Mouse (Mus musculus): Measurements from ENCODE around the gene Atp5d. TPM values are rescaled to one million over a fixed set of nuclear protein-coding genes. Genes with fewer than 3 reads are reported as not detected.

Gene Atp5d
- polyA plus RNA-seq, 1 experiment from 2014 or later: 362 TPM

DNA sequence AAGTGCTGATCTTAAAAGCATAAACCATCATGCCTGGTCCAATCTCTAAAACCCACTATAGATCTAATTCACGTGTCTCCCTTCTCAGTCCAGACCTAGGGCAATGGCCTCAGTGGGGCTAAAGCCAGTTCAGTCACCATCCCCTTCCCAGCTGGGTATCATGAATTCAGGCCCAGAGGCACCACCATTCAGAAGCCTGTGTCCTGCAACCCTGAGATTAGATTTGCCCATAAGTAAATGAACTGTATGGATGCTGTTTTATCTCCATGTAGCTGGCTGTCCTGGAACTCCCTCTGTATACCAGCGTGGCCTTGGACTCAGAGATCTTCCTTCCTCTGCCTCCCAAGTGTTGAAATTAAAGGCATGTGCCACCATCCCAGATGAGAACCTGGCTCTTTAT lies 35.4 kb upstream of the Atp5d start:
- peak; percentile 47 for DNase-seq
- ATAC-seq (ENCODE audit: low read depth): peak; percentile 69
- peaks cover 84% of the 10 kb centered on the region for H3K4me1 ChIP-seq (replicated peaks)
- H3K4me3 ChIP-seq (replicated peaks): peak overlapping the region; percentile 92
- H3K27me3 ChIP-seq: no peaks in the 10 kb centered on the region
- H3K4me2 ChIP-seq: peak overlapping the region; percentile 89
- H3K9me3 ChIP-seq (replicated peaks): no peaks in the 10 kb centered on the region
- 0 out of 2 replicates have a peak, but pooled peaks cover 4% of the 10 kb centered on the region for H3K36me3 ChIP-seq
- H3K27ac ChIP-seq: peak overlapping the region; percentile 88
- H3K9ac ChIP-seq: peak overlapping the region; percentile 98
- 55% methylated on average over 2 of the region's 2 CpGs for WGBS (ENCODE audit: insufficient replicate concordance)

DNA sequence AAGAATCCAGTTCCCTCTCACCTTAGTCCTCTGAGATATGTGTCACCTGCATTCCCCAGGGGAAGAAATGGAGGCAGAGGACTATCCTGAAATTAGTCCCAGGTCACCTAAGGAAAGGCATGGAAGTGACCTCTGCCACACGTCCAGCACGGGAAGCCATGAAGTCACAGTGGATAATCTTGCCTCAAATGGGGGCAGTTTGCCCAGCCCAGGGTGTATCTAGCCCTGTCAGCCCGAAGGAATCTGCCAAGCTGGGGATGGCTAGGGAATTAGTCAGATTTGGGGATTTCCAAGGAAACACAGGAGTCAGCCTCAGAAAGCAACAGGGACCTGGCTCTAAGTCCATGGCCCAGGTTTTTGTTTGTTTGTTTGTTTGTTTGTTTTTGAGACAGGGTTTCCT lies 34.3 kb upstream of the Atp5d start:
- DNase-seq: no peak
- peak overlapping the region; percentile 88 for H3K27ac ChIP-seq
- H3K4me2 ChIP-seq: no peak overlapping the region
- no peak for ATAC-seq (ENCODE audit: low read depth)
- H3K9ac ChIP-seq: no peak overlapping the region
- H3K4me1 ChIP-seq (replicated peaks): peaks cover 72% of the 10 kb centered on the region
- no peaks in the 10 kb centered on the region for H3K9me3 ChIP-seq (replicated peaks)
- H3K4me3 ChIP-seq (replicated peaks): no peak overlapping the region
- H3K27me3 ChIP-seq: no peaks in the 10 kb centered on the region
- 71% methylated on average over 3 of the region's 3 CpGs for WGBS (ENCODE audit: insufficient replicate concordance)
- 0 out of 2 replicates have a peak, but pooled peaks cover 4% of the 10 kb centered on the region for H3K36me3 ChIP-seq

DNA sequence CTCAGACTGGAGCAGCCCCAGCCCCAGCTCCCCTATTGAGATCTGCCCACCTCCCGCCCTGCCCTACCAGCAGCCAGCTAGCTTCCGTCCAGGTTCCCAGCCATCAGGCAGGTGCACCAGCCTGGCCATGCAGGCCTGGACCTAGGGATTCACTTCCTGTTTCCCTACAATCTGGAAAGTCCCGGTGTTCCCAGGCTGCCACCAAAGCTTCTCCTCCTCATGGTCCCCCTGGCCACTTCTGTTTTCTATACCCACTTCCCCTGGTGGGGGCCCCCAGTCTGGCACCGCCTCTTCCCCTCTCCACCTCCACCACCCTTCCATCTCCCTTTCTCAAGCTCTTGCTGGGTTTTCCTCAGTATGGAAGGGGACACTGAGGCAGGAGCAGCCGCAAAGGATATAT lies 33.0 kb upstream of the Atp5d start, which contains the start of gene Sbno2:
TSS of gene Sbno2 (minus strand) at position 112 of the 400 bp plus-strand sequence.
- Histone ChIP-seq H3K4me1 (replicated peaks) (peaks cover 67% of the 10 kb centered on the region), H3K36me3 (no peaks in the 10 kb centered on the region), H3K27me3 (no peaks in the 10 kb centered on the region), H3K27ac (peak within 1 kb of the TSS; percentile 88), H3K4me2 (peak within 1 kb of the TSS; percentile 8), H3K9me3 (replicated peaks) (no peaks in the 10 kb centered on the region), H3K4me3 (replicated peaks) (no peak within 1 kb of the TSS), H3K9ac (peak within 1 kb of the TSS; percentile 22)
- DNase-seq (no peak), ATAC-seq (ENCODE audit: low read depth) (no peak)
- 65% methylated on average over 5 of the region's 5 CpGs for WGBS (ENCODE audit: insufficient replicate concordance)

GRCm38 (mm10) chr10:80105926-80106325 lies 32.5 kb upstream of the Atp5d start:
- peak overlapping the region; percentile 17; the same call in 1 of the 2 replicates for H3K9ac ChIP-seq
- DNase-seq (no peak), ATAC-seq (ENCODE audit: low read depth) (no peak)
- H3K36me3 ChIP-seq: no peaks in the 10 kb centered on the region
- H3K27ac ChIP-seq: no peak overlapping the region
- H3K27me3 ChIP-seq: no peaks in the 10 kb centered on the region
- no peak overlapping the region for H3K4me3 ChIP-seq (replicated peaks)
- H3K4me2 ChIP-seq: peak overlapping the region; percentile 6; the same call in 1 of the 2 replicates
- H3K9me3 ChIP-seq (replicated peaks): no peaks in the 10 kb centered on the region
- H3K4me1 ChIP-seq (replicated peaks): peaks cover 63% of the 10 kb centered on the region
- 60% methylated on average over 5 of the region's 5 CpGs for WGBS (ENCODE audit: insufficient replicate concordance)

DNA sequence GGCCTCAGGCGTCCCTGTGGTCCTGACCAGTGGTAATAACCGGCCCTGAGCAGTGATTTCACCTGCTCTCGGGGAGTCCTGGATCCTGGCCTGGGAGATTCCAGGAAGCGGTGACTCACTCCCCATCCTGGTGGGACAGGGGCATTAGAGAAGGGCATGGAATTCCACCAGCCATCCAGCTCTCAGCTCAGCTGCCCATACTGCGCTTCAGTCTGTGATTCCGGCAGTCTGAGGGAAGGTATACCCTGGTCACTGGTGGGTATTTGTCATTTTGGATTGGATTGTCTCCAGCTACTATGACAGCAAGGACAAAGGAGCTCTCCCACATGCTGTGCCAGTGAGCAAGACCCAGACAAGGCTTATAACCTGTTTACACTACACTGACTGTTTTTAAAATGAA lies 30.8 kb upstream of the Atp5d start:
- Histone ChIP-seq H3K9me3 (replicated peaks) (no peaks in the 10 kb centered on the region), H3K36me3 (no peaks in the 10 kb centered on the region), H3K4me3 (replicated peaks) (no peak overlapping the region), H3K4me1 (replicated peaks) (peaks cover 50% of the 10 kb centered on the region), H3K4me2 (no peak overlapping the region), H3K27me3 (no peaks in the 10 kb centered on the region), H3K27ac (0 out of 2 replicates have a peak overlapping the region, but pooled peaks have one; percentile 2), H3K9ac (peak overlapping the region; percentile 1; the same call in 1 of the 2 replicates)
- no peak for ATAC-seq (ENCODE audit: low read depth)
- no peak for DNase-seq
- WGBS (ENCODE audit: insufficient replicate concordance): 76% methylated on average over 6 of the region's 6 CpGs

GRCm38 (mm10) chr10:80114341-80115284 lies 23.8 kb upstream of the Atp5d start:
- Histone ChIP-seq H3K4me1 (replicated peaks) (peaks cover 49% of the 10 kb centered on the region), H3K9ac (peak overlapping the region; percentile 90), H3K4me2 (peak overlapping the region; percentile 87), H3K9me3 (replicated peaks) (no peaks in the 10 kb centered on the region), H3K27ac (peak overlapping the region; percentile 97), H3K4me3 (replicated peaks) (peak overlapping the region; percentile 71), H3K36me3 (peaks cover 24% of the 10 kb centered on the region), H3K27me3 (no peaks in the 10 kb centered on the region)
- ATAC-seq (ENCODE audit: low read depth) (peak; percentile 59), DNase-seq (peak; percentile 87)
- 2% methylated on average over 27 of the region's 27 CpGs for WGBS (ENCODE audit: insufficient replicate concordance)

GRCm38 (mm10) chr10:80115290-80115943 lies 23.0 kb upstream of the Atp5d start, which contains the start of gene Stk11:
Gene Stk11 (plus strand): TSS chr10:80115803.
- WGBS (ENCODE audit: insufficient replicate concordance): under 1% methylated on average over 70 of the region's 70 CpGs
- peak; percentile 94 for ATAC-seq (ENCODE audit: low read depth)
- H3K4me3 ChIP-seq (replicated peaks): peak within 1 kb of the TSS; percentile 96

DNA sequence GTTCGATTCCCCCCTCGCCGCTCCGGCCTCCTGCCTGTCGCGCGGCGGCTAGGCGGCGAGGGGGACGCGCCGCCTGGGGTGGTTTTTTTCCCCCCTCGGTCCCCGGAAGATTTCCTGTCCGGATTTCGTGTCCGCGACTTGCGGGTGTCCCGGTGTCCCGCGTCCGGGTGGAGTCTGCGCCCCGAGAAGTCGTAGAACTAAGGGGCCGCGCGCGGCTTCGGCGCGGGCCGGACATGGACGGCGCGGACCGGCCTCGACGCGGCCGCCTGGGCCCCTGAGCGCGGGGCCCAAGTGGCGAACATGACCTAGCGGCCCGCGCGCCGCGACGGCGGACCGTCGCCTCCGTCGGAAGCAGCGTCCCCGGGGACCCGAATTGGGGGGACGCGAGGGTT lies 22.5 kb upstream of the Atp5d start:
- peaks cover 37% of the 10 kb centered on the region for H3K36me3 ChIP-seq
- H3K9me3 ChIP-seq (replicated peaks): no peaks in the 10 kb centered on the region
- no peak for DNase-seq
- H3K9ac ChIP-seq: peak overlapping the region; percentile 99
- peak overlapping the region; percentile 95 for H3K4me2 ChIP-seq
- H3K4me3 ChIP-seq (replicated peaks): peak overlapping the region; percentile 96
- WGBS (ENCODE audit: insufficient replicate concordance): under 1% methylated on average over 63 of the region's 63 CpGs
- no peaks in the 10 kb centered on the region for H3K27me3 ChIP-seq
- H3K27ac ChIP-seq: peak overlapping the region; percentile 95
- H3K4me1 ChIP-seq (replicated peaks): peaks cover 58% of the 10 kb centered on the region
- ATAC-seq (ENCODE audit: low read depth): no peak

More at GRCm38 (mm10) chr10:80115290-80115943, 23.0 kb upstream of the Atp5d start, which contains the start of gene Stk11:
- H3K27me3 ChIP-seq: no peaks in the 10 kb centered on the region
- no peaks in the 10 kb centered on the region for H3K9me3 ChIP-seq (replicated peaks)
- H3K4me1 ChIP-seq (replicated peaks): peaks cover 53% of the 10 kb centered on the region
- peaks cover 32% of the 10 kb centered on the region for H3K36me3 ChIP-seq
- H3K4me2 ChIP-seq: peak within 1 kb of the TSS; percentile 95
- peak within 1 kb of the TSS; percentile 99 for H3K9ac ChIP-seq
- peak within 1 kb of the TSS; percentile 97 for H3K27ac ChIP-seq
- DNase-seq: peak; percentile 100

GRCm38 (mm10) chr10:80116563-80116926 lies 21.9 kb upstream of the Atp5d start:
- Histone ChIP-seq H3K9ac (peak overlapping the region; percentile 99), H3K4me2 (peak overlapping the region; percentile 95), H3K27me3 (no peaks in the 10 kb centered on the region), H3K27ac (peak overlapping the region; percentile 95), H3K36me3 (peaks cover 43% of the 10 kb centered on the region), H3K9me3 (replicated peaks) (no peaks in the 10 kb centered on the region), H3K4me3 (replicated peaks) (peak overlapping the region; percentile 96), H3K4me1 (replicated peaks) (peaks cover 64% of the 10 kb centered on the region)
- DNase-seq: no peak
- WGBS (ENCODE audit: insufficient replicate concordance): under 1% methylated on average over 27 of the region's 27 CpGs
- no peak for ATAC-seq (ENCODE audit: low read depth)

- under 1% methylated on average over 30 of the region's 30 CpGs for WGBS (ENCODE audit: insufficient replicate concordance)
- Histone ChIP-seq H3K4me2 (peak overlapping the region; percentile 95), H3K9ac (peak overlapping the region; percentile 99), H3K36me3 (peaks cover 49% of the 10 kb centered on the region), H3K4me3 (replicated peaks) (peak overlapping the region; percentile 96), H3K9me3 (replicated peaks) (no peaks in the 10 kb centered on the region), H3K27me3 (no peaks in the 10 kb centered on the region), H3K27ac (peak overlapping the region; percentile 95), H3K4me1 (replicated peaks) (peaks cover 70% of the 10 kb centered on the region)
- DNase-seq (peak; percentile 68), ATAC-seq (ENCODE audit: low read depth) (peak; percentile 14)
These were observed 21.3 kb upstream of the Atp5d start for GRCm38 (mm10) chr10:80116927-80117691.

Data from liver, embryonic 13.5 days (tissue).